Mouse (Mus musculus) CH12F3 (cell line): ENCODE measurements around the gene Cst10.

ENCODE experiments used
- in situ Hi-C: fragments of 300-500 bp; cut with MboI; formaldehyde crosslinking; loops from 2 replicates; pipeline ENCODE4 v1.14.3; 2020; ENCODE audit warnings: low sequenced_read_pairs

The Cst10 gene

DNA sequence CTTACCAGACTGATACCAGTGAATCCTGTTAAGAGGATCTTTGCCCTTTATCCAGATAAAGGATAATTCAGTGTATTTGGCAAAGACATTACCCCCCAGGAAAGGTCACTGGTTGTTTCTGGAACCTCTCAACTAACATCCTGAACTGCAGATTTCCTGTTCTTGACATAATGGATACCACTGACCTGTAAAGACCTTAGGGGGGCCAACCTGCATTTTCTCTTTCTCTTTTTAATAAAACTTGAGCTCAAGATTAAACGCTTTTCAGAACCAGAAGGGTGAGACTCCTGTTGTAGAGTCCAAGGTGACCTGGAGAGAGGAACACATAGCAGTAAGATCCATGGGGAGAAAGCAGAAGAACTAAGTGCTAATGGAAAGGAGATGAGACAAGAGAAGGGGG is at the start of gene Cst10:
Gene Cst10, plus strand, starts transcription at position 301 of the 400 bp plus-strand sequence.
- in situ Hi-C loops: no loop called here

GRCm38 (mm10) chr2:149392951-149393350 is 11.9 kb upstream of the Cst10 start:
- in situ Hi-C loops: no loop called here

DNA sequence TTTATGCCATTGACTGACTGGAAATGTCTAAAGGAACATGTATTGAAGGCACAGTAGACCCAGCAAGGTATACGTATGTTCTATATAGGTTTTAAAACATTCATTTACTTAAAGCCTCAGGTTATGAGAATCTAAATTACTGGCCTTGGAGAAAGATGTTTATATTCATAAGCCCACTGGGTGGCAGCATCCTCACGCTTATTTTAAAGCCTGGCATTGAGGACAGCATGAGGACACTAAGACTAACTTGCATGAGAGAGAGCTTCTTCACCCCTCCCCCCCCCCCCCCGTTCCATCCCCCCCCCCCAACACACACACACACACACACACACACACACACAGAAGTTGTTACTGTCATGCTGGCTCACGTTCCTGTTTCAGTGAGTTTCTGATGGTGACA is 17.7 kb downstream of the Cst10 start:
- in situ Hi-C loops: no loop called here
